Comparison of ENCODE assay signal across 32 mouse cellular contexts in genomic region chr8:111657312-111657854, GRCm38 (mm10). TPM values are rescaled to one million over a fixed set of nuclear protein-coding genes. Genes with fewer than 3 reads are reported as not detected.
DNase-seq lines count a peak whose midpoint lies in the region; ATAC-seq and TF ChIP-seq lines count a peak whose summit lies in the region.
"Had no signal": no experiment of that assay in that cellular context is flagged by ENCODE, and none has a peak within 500 bp of the region (broad histone marks: within the 10 kb centered on the region; RNA-seq: fewer than 3 reads in every experiment).

No protein-coding gene starts in this region.

- intact Hi-C loops in gastrocnemius, adult 2 months (cut with DNase I), result no loop called here
- intact Hi-C loops in heart, postnatal 36 days (cut with DNase I), result no loop called here

- 0 out of 2 replicates have a peak, but pooled peaks cover 7% of the 10 kb centered on the region for H3K36me3 ChIP-seq in heart, postnatal 0 days (replicated peaks; ENCODE audit: control insufficient read depth, insufficient read depth, low read length)

- H3K9ac ChIP-seq in heart, postnatal 0 days (replicated peaks; ENCODE audit: low read depth, low read length), result no peak overlapping the region
- H3K9ac ChIP-seq: embryonic facial prominence, embryonic 12.5 days; embryonic facial prominence, embryonic 15.5 days; forebrain, embryonic 13.5 days; heart, embryonic 12.5 days had no signal

- no peak for DNase-seq in gastrocnemius, adult 2 months
- no peak for DNase-seq in gastrocnemius, postnatal 10 days
- no peak for DNase-seq in heart, postnatal 0 days (ENCODE audit: low spot score)
- no peak for DNase-seq in heart, postnatal 36 days
- peak; percentile 7 for DNase-seq in retina, embryonic 14.5 days (ENCODE audit: low spot score)
- DNase-seq in retina, postnatal 1 day, result no peak
- DNase-seq in ZHBTc4 (ENCODE audit: low read depth, low spot score), result peak; percentile 45
- no peak for DNase-seq in lung, adult 2 months
- DNase-seq: adrenal gland, adult 2 months; adrenal gland, postnatal 14 days; B cell, adult 2 months; cerebellum, adult 11 months; cerebellum, adult 2 months; cerebellum, adult 9-11 months; cerebellum, postnatal 25 days; gastrocnemius, postnatal 25 days; heart, adult 18-20 months; kidney, adult 18-20 months; kidney, adult 9 months had no signal

- ATAC-seq in heart, postnatal 0 days (ENCODE audit: insufficient read depth, low read depth), result no peak
- ATAC-seq: forebrain, embryonic 13.5 days; forebrain, embryonic 16.5 days; hindbrain, postnatal 0 days; inflammation-experienced regulatory T-cells, adult 6 months; intestine, embryonic 16.5 days had no signal

- H3K4me1 ChIP-seq in heart, postnatal 0 days (ENCODE audit: control insufficient read depth, insufficient read depth), result peaks cover 14% of the 10 kb centered on the region
- peaks cover 6% of the 10 kb centered on the region for H3K4me1 ChIP-seq in lung, adult 2 months (ENCODE audit: control insufficient read depth, insufficient read depth, low read length)
- H3K4me1 ChIP-seq: embryonic facial prominence, embryonic 12.5 days; embryonic facial prominence, embryonic 15.5 days had no signal

- TF ChIP-seq CTCF in gastrocnemius, adult 2 months (IDR thresholded peaks at IDR 0.05), result no peak
- TF ChIP-seq CTCF in heart, postnatal 0 days (IDR thresholded peaks at IDR 0.05; ENCODE audit: low read depth), result no peak
- no peak for TF ChIP-seq CTCF in lung, adult 2 months (IDR thresholded peaks at IDR 0.05; ENCODE audit: insufficient read depth, low read length)

- no peaks in the 10 kb centered on the region for H3K9me3 ChIP-seq in heart, postnatal 0 days (replicated peaks; ENCODE audit: control insufficient read depth, low read length)
- H3K9me3 ChIP-seq: embryonic facial prominence, embryonic 12.5 days; embryonic facial prominence, embryonic 15.5 days; forebrain, embryonic 13.5 days; G1E; heart, embryonic 12.5 days had no signal

- WGBS in heart, postnatal 0 days, result 44% methylated on average over 1 of the region's 1 CpGs
- 50% methylated on average over 1 of the region's 1 CpGs for WGBS in lung, adult 2 months

- H3K27ac ChIP-seq in gastrocnemius, adult 2 months, result 0 out of 2 replicates have a peak overlapping the region, but pooled peaks have one; percentile 66
- 0 out of 2 replicates have a peak overlapping the region, but pooled peaks have one; percentile 22 for H3K27ac ChIP-seq in heart, postnatal 0 days (ENCODE audit: low read depth)
- H3K27ac ChIP-seq: embryonic facial prominence, embryonic 12.5 days; embryonic facial prominence, embryonic 15.5 days; forebrain, embryonic 13.5 days; hindbrain, postnatal 0 days had no signal

- no peaks in the 10 kb centered on the region for H3K27me3 ChIP-seq in heart, postnatal 0 days (ENCODE audit: control insufficient read depth, insufficient read depth, low read length)
- H3K27me3 ChIP-seq: CH12.LX; embryonic facial prominence, embryonic 12.5 days; embryonic facial prominence, embryonic 15.5 days; forebrain, embryonic 13.5 days; heart, embryonic 12.5 days had no signal

- no peak overlapping the region for H3K4me2 ChIP-seq in heart, postnatal 0 days (ENCODE audit: low read depth, low read length)
- H3K4me2 ChIP-seq: embryonic facial prominence, embryonic 12.5 days; embryonic facial prominence, embryonic 15.5 days; forebrain, embryonic 13.5 days; heart, embryonic 12.5 days had no signal

- TF ChIP-seq POLR2A in lung, adult 2 months (IDR thresholded peaks at IDR 0.05; ENCODE audit: borderline replicate concordance, extremely low read depth, low read depth, low read length), result no peak

- no peak for TF ChIP-seq EP300 in heart, postnatal 0 days (IDR thresholded peaks at IDR 0.05; ENCODE audit: low read depth)

- H3K4me3 ChIP-seq in gastrocnemius, adult 2 months, result no peak overlapping the region
- no peak overlapping the region for H3K4me3 ChIP-seq in heart, postnatal 0 days (ENCODE audit: low read depth, low read length)
- no peak overlapping the region for H3K4me3 ChIP-seq in lung, adult 2 months (replicated peaks; ENCODE audit: extremely low read depth, low read depth, low read length)
- H3K4me3 ChIP-seq: embryonic facial prominence, embryonic 12.5 days; embryonic facial prominence, embryonic 15.5 days; forebrain, embryonic 13.5 days; heart, embryonic 12.5 days had no signal

RNA-seq across cellular contexts. Expression of gene Zfp1, which starts 14.2 kb away (rescaled TPM):
- 1 to 10 TPM; 7.9 to 9.4 TPM for total RNA-seq in gastrocnemius, adult 2 months (2021)
- total RNA-seq in gastrocnemius, postnatal 10 days (2021), result 10 to 100 TPM in 1 of 2 experiments, 1 to 10 TPM in 1; 7.7 to 11.6 TPM
- 7.5 and 18.3 TPM in 2 replicates for total RNA-seq in heart, postnatal 0 days (2014; rRNA removed; ENCODE audit: low replicate concordance)
- 11.9 and 12.0 TPM in 2 replicates for polyA plus RNA-seq in heart, postnatal 0 days (2015; fragmentation: Nextera tagmentation; extraction: Ambion mirVana)
- 1 to 10 TPM; 8.1 to 8.4 TPM for total RNA-seq in heart, postnatal 36 days (2021)
- polyA plus RNA-seq in lung, adult 2 months (2012; rRNA removed), result 3.6 and 4.8 TPM in 2 replicates

RNA-seq across cellular contexts. Expression of gene Ldhd, which starts 27.2 kb away (rescaled TPM):
- 10 to 100 TPM; 29.2 to 35.8 TPM for total RNA-seq in gastrocnemius, adult 2 months (2021)
- 1 to 10 TPM; 7.9 to 8.2 TPM for total RNA-seq in gastrocnemius, postnatal 10 days (2021)
- 2.7 and 4.3 TPM in 2 replicates for total RNA-seq in heart, postnatal 0 days (2014; rRNA removed; ENCODE audit: low replicate concordance)
- polyA plus RNA-seq in heart, postnatal 0 days (2015; fragmentation: Nextera tagmentation; extraction: Ambion mirVana), result 1.3 and 1.5 TPM in 2 replicates
- total RNA-seq in heart, postnatal 36 days (2021), result 10 to 100 TPM; 36.7 to 43.6 TPM
- 8.8 and 9.4 TPM in 2 replicates for polyA plus RNA-seq in lung, adult 2 months (2012; rRNA removed)
- polyA plus RNA-seq: G1E had no signal

RNA-seq across cellular contexts. Expression of gene Ctrb1, which starts 33.4 kb away (rescaled TPM):
- total RNA-seq in gastrocnemius, adult 2 months (2021), result not detected
- total RNA-seq in gastrocnemius, postnatal 10 days (2021), result not detected
- 0.62 and 3.4 TPM in 2 replicates for total RNA-seq in heart, postnatal 0 days (2014; rRNA removed; ENCODE audit: low replicate concordance)
- polyA plus RNA-seq in heart, postnatal 0 days (2015; fragmentation: Nextera tagmentation; extraction: Ambion mirVana), result not detected in 2 replicates
- not detected for total RNA-seq in heart, postnatal 36 days (2021)
- polyA plus RNA-seq in lung, adult 2 months (2012; rRNA removed), result 1.5 and 59.1 TPM in 2 replicates
- total RNA-seq: CH12.LX; common myeloid progenitor, adult 5-6 weeks; G1E; gastrocnemius, postnatal 25 days; heart, adult 18-20 months; heart, postnatal 25 days; hindbrain, postnatal 0 days had no signal
- polyA plus RNA-seq: embryonic facial prominence, embryonic 12.5 days; forebrain, embryonic 16.5 days; G1E; heart, embryonic 12.5 days; hindbrain, embryonic 11.5 days; hindbrain, postnatal 0 days; inflammation-experienced regulatory T-cells, adult 6 months had no signal

Comparison
In these comparisons a context has a peak if more than half of its experiments do, and no peak if none do; other contexts are left out.
1. DNase-seq: peak in retina, embryonic 14.5 days (single experiment) and ZHBTc4 (single experiment); none in gastrocnemius, adult 2 months (single experiment), gastrocnemius, postnatal 10 days (single experiment), heart, postnatal 0 days (single experiment), heart, postnatal 36 days (0 of 2), retina, postnatal 1 day (single experiment) and lung, adult 2 months (single experiment).